Mouse (Mus musculus) myocyte (in vitro differentiated cells): ENCODE data around the gene Pygl. TPM values are rescaled to one million over a fixed set of nuclear protein-coding genes. Genes with fewer than 3 reads are reported as not detected.
"Not testable (repeated sequence)": the region's sequence is repeated elsewhere in the genome, so short reads cannot be mapped to it uniquely, and the experiment has no call there.

Experiments used
- H3K27me3 ChIP-seq: one replicate; pipeline ENCODE4 v1.6.1; 2011; ENCODE audit not compliant: control insufficient read depth, insufficient read depth, insufficient read length
- H3K36me3 ChIP-seq: one replicate; pipeline ENCODE4 v1.6.1; 2011; ENCODE audit not compliant: control insufficient read depth, insufficient read depth
- H3K4me2 ChIP-seq: one replicate; pipeline ENCODE4 v1.6.1; 2011; ENCODE audit warnings: low read depth, control low read depth
- H3K4me3 ChIP-seq: one replicate; pipeline ENCODE4 v1.5.1; 2011; ENCODE audit warnings: mild to moderate bottlenecking, control low read depth, moderate library complexity
- H3K79me2 ChIP-seq: one replicate; pipeline ENCODE4 v1.6.1; 2011; ENCODE audit not compliant: control insufficient read depth, insufficient read depth
- H3ac ChIP-seq: one replicate; pipeline ENCODE4 v1.6.1; 2011; ENCODE audit not compliant: control insufficient read depth, insufficient read length
- CEBPB ChIP-seq: IDR thresholded peaks from 2 replicates; pipeline ENCODE4 v1.6.1; 2011; ENCODE audit warnings: mild to moderate bottlenecking, moderate library complexity; ENCODE audit not compliant: poor library complexity, insufficient read depth, severe bottlenecking
- E2F4 ChIP-seq: IDR thresholded peaks from one replicate; pipeline ENCODE4 v1.6.1; 2011; ENCODE audit warnings: mild to moderate bottlenecking, control low read depth, moderate library complexity; ENCODE audit not compliant: insufficient read depth
- MAX ChIP-seq: IDR thresholded peaks from one replicate; pipeline ENCODE4 v1.6.1; 2011; ENCODE audit warnings: low read depth, mild to moderate bottlenecking, control low read depth
- MYOD1 ChIP-seq, 3 experiments: IDR thresholded peaks; one replicate each; pipeline ENCODE4 v1.6.1; 2011; ENCODE audit warnings: control low read depth in 2 of 3, low read depth in 2 of 3, mild to moderate bottlenecking in 2 of 3, moderate library complexity in 1 of 3; ENCODE audit not compliant: insufficient read length in 2 of 3, control insufficient read depth in 1 of 3
- MYOG ChIP-seq, 3 experiments: IDR thresholded peaks; one replicate each; pipeline ENCODE4 v1.6.1; 2011; ENCODE audit warnings: control low read depth in 2 of 3, low read depth in 2 of 3, mild to moderate bottlenecking in 2 of 3; ENCODE audit not compliant: insufficient read length in 2 of 3, control insufficient read depth in 1 of 3, insufficient read depth in 1 of 3
- POLR2A ChIP-seq: IDR thresholded peaks from one replicate; pipeline ENCODE4 v1.6.1; 2011; ENCODE audit warnings: low read depth, mild to moderate bottlenecking, control low read depth, moderate library complexity; ENCODE audit not compliant: insufficient read length
- POLR2AphosphoS2 ChIP-seq: IDR thresholded peaks from one replicate; pipeline ENCODE4 v1.6.1; 2011; ENCODE audit warnings: low read depth, control low read depth; ENCODE audit not compliant: insufficient read length
- REST ChIP-seq: IDR thresholded peaks from one replicate; pipeline ENCODE4 v1.6.1; 2011; ENCODE audit warnings: mild to moderate bottlenecking, control low read depth, moderate library complexity; ENCODE audit not compliant: insufficient read depth, insufficient read length
- SRF ChIP-seq: IDR thresholded peaks from one replicate; pipeline ENCODE4 v1.6.1; 2011; ENCODE audit warnings: low read depth; ENCODE audit not compliant: control insufficient read depth, insufficient read length
- TCF12 ChIP-seq: IDR thresholded peaks from one replicate; pipeline ENCODE4 v1.6.1; 2011; ENCODE audit warnings: mild to moderate bottlenecking, control low read depth; ENCODE audit not compliant: poor library complexity, insufficient read depth, severe bottlenecking
- TCF3 ChIP-seq: IDR thresholded peaks from one replicate; pipeline ENCODE4 v1.6.1; 2011; ENCODE audit warnings: low read depth, control low read depth; ENCODE audit not compliant: insufficient read length
- USF1 ChIP-seq: IDR thresholded peaks from one replicate; pipeline ENCODE4 v1.6.1; 2011; ENCODE audit warnings: low read depth, mild to moderate bottlenecking, control low read depth, moderate library complexity
- polyA plus RNA-seq: library from polyadenylated mRNA; unstranded; fragments of >200 nt; fragmentation: generic; extraction: Trizol; gene quantifications from one replicate; pipeline ENCODE4 v1.2.1, GENCODE M21; 2012; ENCODE audit warnings: missing spikeins

Gene Pygl
- polyA plus RNA-seq, 1 experiment: 0.02 TPM

GRCm38 (mm10) chr12:70196341-70196740 is 34.9 kb downstream of the Pygl start:
- TF ChIP-seq TCF3 (no peak), MYOD1 (IDR thresholded peaks at IDR 0.05; ENCODE audit: control insufficient read depth in 1 of 3, insufficient read length in 2 of 3, low read depth in 2 of 3) (no peak), E2F4 (no peak)
- Histone ChIP-seq H3ac (no peak overlapping the region), H3K36me3 (no peaks in the 10 kb centered on the region), H3K4me3 (no peak overlapping the region), H3K4me2 (no peak overlapping the region), H3K79me2 (no peaks in the 10 kb centered on the region), H3K27me3 (no peaks in the 10 kb centered on the region)

- no peaks in the 10 kb centered on the region for H3K36me3 ChIP-seq
- TF ChIP-seq TCF3 (no peak), TCF12 (no peak), E2F4 (no peak), MYOD1 (IDR thresholded peaks at IDR 0.05; ENCODE audit: control insufficient read depth in 1 of 3, insufficient read length in 2 of 3, low read depth in 2 of 3) (no peak), USF1 (no peak), POLR2AphosphoS2 (no peak), SRF (no peak), CEBPB (no peak), POLR2A (no peak), MAX (no peak), REST (no peak), MYOG (IDR thresholded peaks at IDR 0.05; ENCODE audit: control insufficient read depth in 1 of 3, insufficient read depth in 1 of 3, insufficient read length in 2 of 3, low read depth in 2 of 3) (no peak)
- H3K4me3 ChIP-seq: no peak overlapping the region
- no peak overlapping the region for H3K4me2 ChIP-seq
- H3ac ChIP-seq: no peak overlapping the region
- H3K27me3 ChIP-seq: no peaks in the 10 kb centered on the region
- no peaks in the 10 kb centered on the region for H3K79me2 ChIP-seq
Observed at GRCm38 (mm10) chr12:70195426-70195825, 35.9 kb downstream of the Pygl start.

DNA sequence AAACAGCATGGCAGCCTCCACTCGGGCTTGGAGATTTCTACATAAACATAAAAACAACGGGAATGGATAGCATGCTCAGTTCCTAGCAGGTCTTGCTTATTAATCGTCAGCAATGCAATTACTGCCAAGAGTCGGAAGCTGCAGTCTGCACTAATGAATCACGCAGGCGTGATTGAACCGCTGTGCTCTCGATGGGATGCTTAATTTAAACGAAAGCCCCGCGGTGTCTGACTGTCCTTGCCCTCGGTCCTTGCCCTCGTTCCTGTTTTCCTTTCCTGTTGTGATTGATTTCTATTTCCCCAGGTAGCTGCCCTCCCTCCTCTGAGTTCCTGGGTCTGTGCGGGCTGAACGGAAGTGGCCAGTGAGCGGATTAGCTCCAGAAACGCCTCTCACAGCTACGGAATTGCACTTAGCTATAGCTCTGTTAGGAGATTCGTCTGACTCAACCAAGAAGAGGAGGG is 39.0 kb downstream of the Pygl start:
- Histone ChIP-seq H3K4me2 (no peak overlapping the region), H3K27me3 (no peaks in the 10 kb centered on the region), H3K36me3 (no peaks in the 10 kb centered on the region), H3K4me3 (no peak overlapping the region), H3K79me2 (no peaks in the 10 kb centered on the region), H3ac (no peak overlapping the region)
- TF ChIP-seq MYOG (IDR thresholded peaks at IDR 0.05; ENCODE audit: control insufficient read depth in 1 of 3, insufficient read depth in 1 of 3, insufficient read length in 2 of 3, low read depth in 2 of 3): no peak
- TF ChIP-seq MYOD1 (IDR thresholded peaks at IDR 0.05; ENCODE audit: control insufficient read depth in 1 of 3, insufficient read length in 2 of 3, low read depth in 2 of 3): no peak
- TF ChIP-seq CEBPB: no peak

DNA sequence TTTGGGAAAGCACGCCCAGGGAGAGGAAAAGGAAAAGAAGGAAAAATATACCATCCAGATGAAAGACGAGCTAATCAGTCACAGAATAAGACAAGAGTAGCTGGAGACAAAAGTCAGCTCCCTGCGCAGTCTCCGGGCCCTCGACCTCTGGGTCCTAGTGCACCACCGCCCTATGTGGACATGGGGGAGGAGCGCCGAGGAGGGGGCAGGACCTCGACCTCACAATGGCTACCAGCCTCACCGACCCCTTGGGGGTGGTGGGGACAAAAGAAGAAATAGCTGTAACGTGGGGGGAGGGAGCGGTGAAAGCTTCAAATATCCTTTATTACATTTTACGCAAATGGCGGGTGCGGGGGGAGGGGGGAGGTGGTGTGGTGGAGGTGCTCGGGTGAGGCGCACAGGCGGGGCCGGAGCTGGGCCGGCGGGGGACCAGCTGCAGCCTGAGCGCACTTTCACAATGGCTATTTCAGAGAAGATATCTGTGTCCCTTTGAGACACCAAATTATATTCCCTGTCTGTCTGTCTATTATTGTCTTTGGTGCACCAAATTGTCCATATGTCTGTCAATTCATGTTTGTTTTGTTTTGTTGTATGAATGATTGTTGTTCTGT is 47.0 kb downstream of the Pygl start:
- H3K4me2 ChIP-seq: no peak overlapping the region
- no peak for TF ChIP-seq CEBPB
- no peak for TF ChIP-seq POLR2A
- no peak for TF ChIP-seq REST
- TF ChIP-seq MYOD1 (IDR thresholded peaks at IDR 0.05; ENCODE audit: control insufficient read depth in 1 of 3, insufficient read length in 2 of 3, low read depth in 2 of 3): no peak
- TF ChIP-seq USF1: no peak
- TF ChIP-seq TCF3: no peak
- no peak for TF ChIP-seq MAX
- TF ChIP-seq MYOG (IDR thresholded peaks at IDR 0.05; ENCODE audit: control insufficient read depth in 1 of 3, insufficient read depth in 1 of 3, insufficient read length in 2 of 3, low read depth in 2 of 3): no peak
- no peak for TF ChIP-seq SRF
- no peak for TF ChIP-seq E2F4
- no peak for TF ChIP-seq TCF12
- no peak for TF ChIP-seq POLR2AphosphoS2
- peaks cover 6% of the 10 kb centered on the region for H3K27me3 ChIP-seq
- H3K36me3 ChIP-seq: no peaks in the 10 kb centered on the region
- no peak overlapping the region for H3K4me3 ChIP-seq
- no peaks in the 10 kb centered on the region for H3K79me2 ChIP-seq
- H3ac ChIP-seq: no peak overlapping the region

- H3K4me2 ChIP-seq, H3K27me3 ChIP-seq, H3ac ChIP-seq, H3K36me3 ChIP-seq, H3K79me2 ChIP-seq, H3K4me3 ChIP-seq: not testable (repeated sequence)
Observed at GRCm38 (mm10) chr12:70183507-70183906, 47.8 kb downstream of the Pygl start.

- Histone ChIP-seq H3K36me3 (no peaks in the 10 kb centered on the region), H3ac (no peak overlapping the region), H3K4me2 (no peak overlapping the region), H3K4me3 (no peak overlapping the region), H3K79me2 (no peaks in the 10 kb centered on the region), H3K27me3 (peaks cover 11% of the 10 kb centered on the region)
- no peak for TF ChIP-seq USF1
- no peak for TF ChIP-seq TCF12
- TF ChIP-seq SRF: no peak
- TF ChIP-seq POLR2AphosphoS2: no peak
- no peak for TF ChIP-seq TCF3
- no peak for TF ChIP-seq REST
- TF ChIP-seq MYOD1 (IDR thresholded peaks at IDR 0.05; ENCODE audit: control insufficient read depth in 1 of 3, insufficient read length in 2 of 3, low read depth in 2 of 3): no peak
- TF ChIP-seq E2F4: no peak
- no peak for TF ChIP-seq MYOG (IDR thresholded peaks at IDR 0.05; ENCODE audit: control insufficient read depth in 1 of 3, insufficient read depth in 1 of 3, insufficient read length in 2 of 3, low read depth in 2 of 3)
- TF ChIP-seq CEBPB: no peak
Observed at GRCm38 (mm10) chr12:70169969-70170368, 61.3 kb downstream of the Pygl start.
